Mouse (Mus musculus): ENCODE data around the gene Rin3. TPM values are rescaled to one million over a fixed set of nuclear protein-coding genes. Genes with fewer than 3 reads are reported as not detected.
A peak's percentile ranks its signal among the peaks of the same experiment; 100 is the strongest.

Gene Rin3
- total and polyA plus RNA-seq, 3 experiments = 17.5 to 38.9 TPM; not detected in 1

DNA sequence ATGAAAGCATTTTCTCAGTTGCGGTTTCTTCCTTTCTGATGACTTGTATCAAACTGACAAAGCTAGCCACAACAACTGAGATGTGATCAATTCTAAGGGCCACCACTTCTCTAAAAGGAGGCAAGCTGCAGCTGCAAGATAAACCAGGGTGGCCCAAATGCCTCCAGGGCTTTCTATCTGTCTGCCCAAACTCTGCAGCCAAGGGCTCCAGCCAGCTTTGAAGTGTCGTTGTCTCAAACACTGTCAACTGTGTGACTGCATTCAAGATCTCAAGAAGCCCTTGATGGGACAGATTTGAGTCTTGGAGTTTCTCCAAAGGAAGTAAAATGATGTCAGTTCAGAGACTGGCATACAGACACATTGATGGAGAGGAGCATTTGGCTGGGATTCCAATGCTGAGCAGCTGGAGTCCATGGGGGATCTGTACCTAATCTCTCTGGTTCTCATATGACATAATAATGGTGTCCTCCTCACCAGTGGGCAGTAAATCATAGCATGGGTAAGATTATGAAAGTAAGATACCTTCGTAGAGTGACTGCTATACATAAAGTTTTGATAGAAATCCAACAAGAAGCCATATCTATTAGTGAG lies 24.2 kb upstream of the Rin3 start:
- DNase-seq (ENCODE audit: low read depth, low spot score) = peak; percentile 93
- Histone ChIP-seq H3K27me3 (ENCODE audit: control insufficient read depth in 1 of 2, insufficient read depth in 2 of 2, low read length in 2 of 2) (no peaks in the 10 kb centered on the region), H3K27ac (ENCODE audit: control insufficient read depth, low read depth, low read length) (peak overlapping the region; percentile 24), H3K36me3 (ENCODE audit: control insufficient read depth in 1 of 2, insufficient read depth in 2 of 2, low read length in 2 of 2) (peaks cover 0 to 5% of the 10 kb centered on the region in 2 experiments; a peak in 2 of 4 replicates), H3K79me2 (ENCODE audit: control insufficient read depth, insufficient read depth, low read length, poor library complexity) (no peaks in the 10 kb centered on the region), H3K9ac (ENCODE audit: control insufficient read depth, low read depth, low read length, poor library complexity, severe bottlenecking) (no peak overlapping the region), H3K4me1 (ENCODE audit: control insufficient read depth in 1 of 2, insufficient read depth in 2 of 2, low read length in 2 of 2) (peaks cover 3 to 5% of the 10 kb centered on the region in 2 experiments), H3K9me3 (replicated peaks; ENCODE audit: insufficient read depth, low read length) (no peaks in the 10 kb centered on the region), H3K4me3 (ENCODE audit: control insufficient read depth in 1 of 2, insufficient read depth in 1 of 2, low read depth in 2 of 2, low read length in 2 of 2) (no peak overlapping the region)
- TF ChIP-seq TAL1 (IDR thresholded peaks at IDR 0.05; ENCODE audit: low read length) (peak; percentile 98), ZC3H11A (IDR thresholded peaks at IDR 0.05; ENCODE audit: low read depth, low read length) (no peak), ETS1 (IDR thresholded peaks at IDR 0.05; ENCODE audit: low read depth, low read length) (peak; percentile 88), RCOR1 (IDR thresholded peaks at IDR 0.05; ENCODE audit: low read depth, low read length) (peak; percentile 91), BHLHE40 (IDR thresholded peaks at IDR 0.05; ENCODE audit: borderline replicate concordance, low read depth, low read length) (peak; percentile 6; the same call in 1 of the 2 replicates), TCF12 (IDR thresholded peaks at IDR 0.05; ENCODE audit: low read depth, low read length) (peak; percentile 95), TBP (IDR thresholded peaks at IDR 0.05; ENCODE audit: low read depth, low read length) (peak; percentile 82), EP300 (IDR thresholded peaks at IDR 0.05; ENCODE audit: low read depth in 1 of 2, low read length in 2 of 2) (peak; percentile 95 to 98), MYB (IDR thresholded peaks at IDR 0.05; ENCODE audit: low read depth, low read length) (peak; percentile 77), MYC (IDR thresholded peaks at IDR 0.05; ENCODE audit: low read depth, low read length) (0 out of 2 replicates have a peak, but pooled peaks have one; percentile 30), NRF1 (IDR thresholded peaks at IDR 0.05; ENCODE audit: insufficient read depth, low read depth, low read length, poor library complexity, severe bottlenecking) (no peak), GABPA (IDR thresholded peaks at IDR 0.05; ENCODE audit: low read depth, low read length) (no peak), USF1 (IDR thresholded peaks at IDR 0.05; ENCODE audit: low read depth, low read length) (no peak), ZNF384 (IDR thresholded peaks at IDR 0.05; ENCODE audit: low read depth, low read length) (no peak), SIN3A (IDR thresholded peaks at IDR 0.05; ENCODE audit: low read length) (peak; percentile 44; the same call in 1 of the 2 replicates), MAFK (IDR thresholded peaks at IDR 0.05; ENCODE audit: borderline replicate concordance, low read depth, low read length) (no peak), MAZ (IDR thresholded peaks at IDR 0.05; ENCODE audit: low read depth, low read length) (0 out of 2 replicates have a peak, but pooled peaks have one; percentile 17), SMC3 (IDR thresholded peaks at IDR 0.05; ENCODE audit: low read depth, low read length) (peak; percentile 20; the same call in 1 of the 2 replicates), HCFC1 (IDR thresholded peaks at IDR 0.05; ENCODE audit: low read depth, low read length) (no peak), CHD1 (IDR thresholded peaks at IDR 0.05; ENCODE audit: low read depth, low read length) (no peak), E2F4 (IDR thresholded peaks at IDR 0.05; ENCODE audit: borderline replicate concordance, low read depth, low read length) (no peak), GATA1 (IDR thresholded peaks at IDR 0.05; ENCODE audit: low read depth, low read length) (peak; percentile 93), JUND (IDR thresholded peaks at IDR 0.05; ENCODE audit: low read depth, low read length) (no peak)

All from MEL (cell line).